Mouse (Mus musculus) limb, embryonic 11.5 days (tissue): Measurements from ENCODE around the gene Kcnip1. TPM values are rescaled to one million over a fixed set of nuclear protein-coding genes. Genes with fewer than 3 reads are reported as not detected.
A peak's percentile ranks its signal among the peaks of the same experiment; 100 is the strongest.

Source experiments
- ATAC-seq: fragments of 200-750 bp; cut with Nextera tagmentation; 2 replicates; pipeline ENCODE4 v1.8.0; 2017; ENCODE audit warnings: low read depth; ENCODE audit not compliant: insufficient number of reproducible peaks, low FRiP score, low TSS enrichment
- DNase-seq: peaks from one replicate; pipeline ENCODE4 v3.0.0-alpha.2; 2015; ENCODE audit warnings: low spot score
- H3K27ac ChIP-seq: fragments of 300-500 bp; sonication (generic); replicated peaks from 2 replicates; pipeline ENCODE4 v1.5.1; 2014; ENCODE audit warnings: low read depth, mild to moderate bottlenecking, low read length
- H3K27me3 ChIP-seq: fragments of 300-500 bp; sonication (generic); 2 replicates; pipeline ENCODE4 v1.6.1; 2014; ENCODE audit warnings: mild to moderate bottlenecking, low read length, mixed read lengths; ENCODE audit not compliant: control insufficient read depth, insufficient read depth
- H3K36me3 ChIP-seq: fragments of 300-500 bp; sonication (generic); 2 replicates; pipeline ENCODE4 v1.6.1; 2014; ENCODE audit warnings: mild to moderate bottlenecking, low read length, moderate library complexity, mixed read lengths; ENCODE audit not compliant: control insufficient read depth, insufficient read depth
- H3K4me1 ChIP-seq: fragments of 300-500 bp; sonication (generic); 2 replicates; pipeline ENCODE4 v1.6.1; 2014; ENCODE audit warnings: low read length, mixed read lengths; ENCODE audit not compliant: control insufficient read depth, insufficient read depth
- H3K4me2 ChIP-seq: fragments of 300-500 bp; sonication (generic); 2 replicates; pipeline ENCODE4 v1.6.1; 2014; ENCODE audit warnings: low read depth, mild to moderate bottlenecking, moderate library complexity; ENCODE audit not compliant: severe bottlenecking
- H3K4me3 ChIP-seq: fragments of 300-500 bp; sonication (generic); 2 replicates; pipeline ENCODE4 v1.5.1; 2014; ENCODE audit warnings: low read depth, low read length
- H3K9ac ChIP-seq: fragments of 300-500 bp; sonication (generic); 2 replicates; pipeline ENCODE4 v1.6.1; 2014; ENCODE audit warnings: mild to moderate bottlenecking, low read length
- H3K9me3 ChIP-seq: fragments of 300-500 bp; sonication (generic); 2 replicates; pipeline ENCODE4 v1.6.1; 2016; ENCODE audit warnings: low read length; ENCODE audit not compliant: control insufficient read depth
- WGBS: fragments of 180-500 bp; shearing (Covaris S2); extraction: QIAGEN DNeasy Blood & Tissue Kit; methylation state at CpG from one replicate; pipeline ENCODE4 v1.1.7; 2014; 5-methylcytosine and 5-hydroxymethylcytosine counted together
- polyA plus RNA-seq: library from polyadenylated mRNA; unstranded; fragments of >200 nt; fragmentation: Nextera tagmentation; extraction: Ambion mirVana; gene quantifications from 2 replicates; pipeline ENCODE4 v1.2.1, GENCODE M21; 2014

Kcnip1 gene
- polyA plus RNA-seq, 1 experiment from 2014 or later, result 0.80 TPM

DNA sequence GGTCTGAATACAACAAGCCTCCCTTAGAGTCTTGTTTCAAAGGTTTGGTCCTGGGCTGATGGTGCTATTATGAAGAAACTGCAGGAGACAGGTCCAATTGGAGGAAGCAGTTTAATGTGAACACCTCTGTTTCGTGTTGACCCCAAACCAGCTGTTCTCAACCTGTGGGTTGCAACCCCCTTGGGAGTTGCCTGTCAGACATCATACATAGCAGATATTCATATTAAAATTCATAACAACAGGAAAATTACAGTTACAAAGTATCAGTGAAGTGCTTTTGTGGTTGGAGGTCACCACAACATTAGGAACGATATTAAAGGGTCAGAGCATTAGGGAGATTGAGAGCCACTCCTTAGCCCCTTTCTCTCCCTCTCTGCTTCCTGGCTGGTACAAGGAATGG is 91.2 kb downstream of the Kcnip1 start:
- Histone ChIP-seq H3K4me1 (no peaks in the 10 kb centered on the region), H3K4me2 (no peak overlapping the region), H3K9me3 (no peaks in the 10 kb centered on the region), H3K9ac (no peak overlapping the region), H3K4me3 (no peak overlapping the region), H3K36me3 (no peaks in the 10 kb centered on the region), H3K27me3 (no peaks in the 10 kb centered on the region), H3K27ac (no peak overlapping the region)
- DNase-seq, result no peak
- ATAC-seq, result no peak
- WGBS, result 67% methylated on average over 2 of the region's 2 CpGs

DNA sequence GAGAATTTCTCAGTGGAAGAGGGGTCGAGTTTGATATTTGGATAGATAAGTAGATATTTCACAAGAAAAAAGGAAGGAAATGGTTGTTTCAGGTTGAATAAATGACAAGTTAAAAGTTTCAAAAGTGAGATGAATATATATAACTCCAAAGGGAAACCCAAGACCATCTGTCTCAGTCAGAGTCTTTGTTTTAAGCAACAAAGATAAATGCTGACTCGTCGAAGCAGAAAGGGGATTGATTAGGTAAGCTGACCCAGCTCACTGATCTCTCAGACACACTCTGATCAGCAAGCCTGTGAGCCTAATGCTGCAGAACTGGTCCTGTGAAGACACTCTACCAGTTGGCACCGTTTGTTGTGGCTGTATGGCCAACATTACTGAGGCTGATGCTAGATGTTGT is 101.9 kb downstream of the Kcnip1 start:
- H3K9me3 ChIP-seq, result no peaks in the 10 kb centered on the region
- H3K27me3 ChIP-seq, result no peaks in the 10 kb centered on the region
- ATAC-seq, result no peak
- 84% methylated on average over 4 of the region's 4 CpGs for WGBS
- H3K4me2 ChIP-seq, result no peak overlapping the region
- no peaks in the 10 kb centered on the region for H3K36me3 ChIP-seq
- no peak overlapping the region for H3K9ac ChIP-seq
- no peak overlapping the region for H3K4me3 ChIP-seq
- H3K4me1 ChIP-seq, result no peaks in the 10 kb centered on the region
- no peak for DNase-seq
- H3K27ac ChIP-seq, result no peak overlapping the region

DNA sequence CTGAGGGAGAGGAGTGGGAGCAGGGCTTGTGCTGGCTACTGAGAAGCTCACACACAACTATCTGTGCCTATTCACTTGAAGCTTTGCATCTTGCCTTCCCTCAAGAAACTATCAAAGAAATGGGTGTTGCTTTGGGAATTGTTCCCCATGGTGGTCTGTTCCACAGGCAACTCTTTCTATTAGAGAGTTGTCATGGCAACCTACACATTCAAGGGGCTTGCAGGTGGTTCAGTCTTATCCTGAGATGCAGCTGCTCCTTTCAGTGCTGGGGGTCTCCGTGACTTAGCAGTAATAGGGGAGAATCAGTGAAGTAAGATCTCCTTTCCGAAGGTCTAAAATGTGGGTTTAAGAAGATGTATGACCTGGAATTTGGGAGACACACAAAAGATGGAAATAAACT is 102.6 kb downstream of the Kcnip1 start:
- Histone ChIP-seq H3K27ac (no peak overlapping the region), H3K4me2 (no peak overlapping the region), H3K4me3 (no peak overlapping the region), H3K27me3 (no peaks in the 10 kb centered on the region), H3K9ac (no peak overlapping the region), H3K36me3 (no peaks in the 10 kb centered on the region), H3K4me1 (no peaks in the 10 kb centered on the region), H3K9me3 (no peaks in the 10 kb centered on the region)
- no peak for DNase-seq
- ATAC-seq, result no peak
- WGBS, result 85% methylated on average over 2 of the region's 2 CpGs

DNA sequence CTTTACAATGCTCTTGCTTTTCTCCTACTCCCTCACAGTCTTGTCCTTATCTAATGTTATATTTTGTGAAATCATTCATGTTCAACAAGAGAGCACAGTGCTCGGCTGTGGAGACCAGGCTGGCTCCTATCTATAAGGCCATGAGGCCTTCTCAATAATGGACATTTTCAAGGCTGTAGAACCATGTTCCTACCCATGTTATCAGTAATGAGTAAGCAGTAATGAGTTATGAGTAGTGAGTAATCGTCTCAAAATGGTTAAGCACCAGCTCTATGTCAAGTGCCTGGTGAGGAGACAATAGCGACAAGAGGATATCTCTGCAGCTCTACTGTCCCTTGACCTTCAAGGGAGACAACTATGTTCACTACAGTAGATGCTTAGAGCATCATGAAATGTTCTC is 105.3 kb downstream of the Kcnip1 start:
- 86% methylated on average over 3 of the region's 3 CpGs for WGBS

DNA sequence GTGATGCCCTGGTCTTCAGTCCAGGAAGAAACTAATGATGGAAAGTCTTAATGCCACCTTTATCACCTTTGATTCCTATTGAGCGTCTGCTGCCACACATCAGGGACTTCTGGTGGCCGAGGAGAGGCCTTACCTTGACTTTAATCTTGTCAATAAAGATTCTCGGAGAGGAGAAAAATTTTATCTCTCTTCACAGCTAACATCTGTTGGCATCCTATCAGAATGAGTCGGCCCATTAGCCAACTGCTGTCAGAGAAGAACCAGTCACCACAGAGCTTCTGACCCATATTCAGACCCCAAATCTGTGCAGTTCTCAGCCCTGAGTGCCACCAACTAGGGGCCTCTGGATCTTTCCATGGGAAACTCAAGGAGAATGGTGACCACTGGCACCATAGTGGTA is 107.0 kb downstream of the Kcnip1 start:
- DNase-seq (no peak), ATAC-seq (no peak)
- Histone ChIP-seq H3K4me2 (no peak overlapping the region), H3K27me3 (no peaks in the 10 kb centered on the region), H3K4me3 (no peak overlapping the region), H3K27ac (no peak overlapping the region), H3K36me3 (no peaks in the 10 kb centered on the region), H3K9me3 (no peaks in the 10 kb centered on the region), H3K9ac (no peak overlapping the region), H3K4me1 (no peaks in the 10 kb centered on the region)
- WGBS, result 85% methylated on average over 4 of the region's 4 CpGs

More for the DNA sequence above, 105.3 kb downstream of the Kcnip1 start:
- no peaks in the 10 kb centered on the region for H3K27me3 ChIP-seq
- no peak overlapping the region for H3K4me3 ChIP-seq
- DNase-seq, result no peak
- ATAC-seq, result no peak
- H3K36me3 ChIP-seq, result no peaks in the 10 kb centered on the region
- no peaks in the 10 kb centered on the region for H3K9me3 ChIP-seq
- no peak overlapping the region for H3K9ac ChIP-seq
- H3K27ac ChIP-seq, result no peak overlapping the region
- H3K4me1 ChIP-seq, result no peaks in the 10 kb centered on the region
- H3K4me2 ChIP-seq, result no peak overlapping the region

DNA sequence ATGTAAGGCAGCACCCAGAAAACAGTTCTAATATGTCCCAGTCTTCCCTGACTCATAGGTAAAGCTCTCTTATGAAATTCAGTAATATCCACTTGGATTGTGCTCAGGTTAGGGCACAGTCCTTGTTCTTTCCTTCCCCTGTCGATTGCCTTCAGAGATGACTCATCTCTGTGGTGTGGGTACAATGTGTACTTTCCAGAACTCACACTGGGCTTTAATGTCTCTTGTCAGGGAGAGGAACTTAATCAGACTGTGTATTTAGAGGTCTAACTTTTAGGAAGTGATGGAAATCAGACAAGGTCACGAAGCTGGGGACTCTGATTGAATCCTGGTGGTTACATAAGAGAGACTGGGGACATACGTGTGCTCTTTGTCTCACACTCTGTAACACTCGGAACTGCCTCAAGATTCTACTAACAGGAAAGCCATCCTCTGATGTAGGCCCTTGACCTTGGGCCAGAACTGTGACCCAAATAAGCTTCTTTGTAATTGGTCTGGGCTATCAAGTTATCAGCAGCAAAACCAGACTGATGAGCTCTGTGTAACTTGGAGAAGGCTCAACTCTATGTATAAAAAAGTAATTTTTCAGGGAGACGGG is 110.1 kb downstream of the Kcnip1 start:
- WGBS, result 79% methylated on average over 5 of the region's 5 CpGs
- no peak for ATAC-seq
- Histone ChIP-seq H3K27ac (no peak overlapping the region), H3K4me1 (no peaks in the 10 kb centered on the region), H3K27me3 (no peaks in the 10 kb centered on the region), H3K9me3 (no peaks in the 10 kb centered on the region), H3K4me3 (no peak overlapping the region), H3K9ac (no peak overlapping the region), H3K36me3 (no peaks in the 10 kb centered on the region), H3K4me2 (no peak overlapping the region)
- DNase-seq, result no peak

DNA sequence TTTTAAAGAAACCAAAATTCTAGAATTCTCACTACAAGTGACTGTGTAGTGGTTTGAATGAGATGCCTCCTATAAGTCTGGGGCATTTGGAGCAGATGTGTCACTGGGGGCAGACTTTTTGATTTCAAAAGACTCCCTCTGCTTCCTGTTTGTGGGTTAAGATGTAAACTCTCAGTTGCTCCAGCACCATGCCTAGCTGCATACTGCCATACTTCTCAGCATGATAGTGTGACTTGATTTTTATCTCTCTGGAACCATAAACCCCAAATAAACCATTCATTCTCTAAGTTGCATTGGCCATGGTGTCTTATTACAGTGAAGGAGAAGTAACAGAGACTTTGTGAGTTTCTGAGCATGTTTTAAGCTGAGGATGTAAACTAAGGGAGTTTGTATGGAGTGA is 118.0 kb downstream of the Kcnip1 start:
- no peak overlapping the region for H3K9ac ChIP-seq
- no peak overlapping the region for H3K4me3 ChIP-seq
- H3K4me1 ChIP-seq, result peaks cover 6% of the 10 kb centered on the region
- H3K4me2 ChIP-seq, result no peak overlapping the region
- DNase-seq (no peak), ATAC-seq (no peak)
- H3K9me3 ChIP-seq, result peaks cover 4% of the 10 kb centered on the region; the same call in 1 of the 2 replicates
- H3K36me3 ChIP-seq, result no peaks in the 10 kb centered on the region
- no peaks in the 10 kb centered on the region for H3K27me3 ChIP-seq
- no peak overlapping the region for H3K27ac ChIP-seq

DNA sequence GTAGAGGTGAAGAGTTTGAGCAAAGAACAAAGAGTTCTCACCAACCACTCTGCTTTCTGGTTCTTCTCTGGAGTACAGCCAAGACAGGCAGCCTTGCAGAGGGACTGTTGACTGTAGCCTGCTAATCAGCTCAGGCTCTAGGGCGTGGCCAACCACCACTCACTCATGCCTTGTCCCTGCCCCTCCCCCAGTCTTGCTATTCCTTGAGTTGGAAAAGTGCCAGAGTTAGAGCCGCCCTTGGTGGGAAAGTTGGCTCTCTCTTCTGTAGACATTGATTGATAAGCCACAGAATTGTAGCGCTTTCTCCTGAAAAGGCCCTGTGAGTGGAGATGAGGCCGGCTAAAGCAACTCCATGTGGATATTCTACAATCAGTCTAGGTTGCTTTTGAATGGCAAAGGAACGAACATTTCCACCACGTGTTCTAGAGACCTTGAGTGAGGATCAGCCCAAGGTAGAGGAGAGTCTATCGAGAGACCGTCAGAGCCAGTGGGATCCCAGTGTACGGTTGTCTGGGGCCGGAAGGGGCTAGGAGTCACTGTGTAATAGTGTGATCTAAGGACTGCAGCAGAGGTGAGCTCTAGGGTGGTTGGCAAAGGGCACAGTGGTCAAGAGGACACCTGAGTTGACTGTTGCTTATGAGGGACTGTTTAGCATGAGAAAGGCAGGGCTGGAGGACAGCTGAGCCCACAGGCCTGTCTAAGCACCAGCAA is 119.7 kb downstream of the Kcnip1 start:
- Histone ChIP-seq H3K4me2 (no peak overlapping the region), H3K9me3 (peaks cover 4% of the 10 kb centered on the region; the same call in 1 of the 2 replicates), H3K4me3 (no peak overlapping the region), H3K27ac (no peak overlapping the region), H3K27me3 (no peaks in the 10 kb centered on the region), H3K9ac (no peak overlapping the region), H3K4me1 (peaks cover 6% of the 10 kb centered on the region), H3K36me3 (no peaks in the 10 kb centered on the region)
- 56% methylated on average over 10 of the region's 10 CpGs for WGBS
- DNase-seq, result peak; percentile 47
- ATAC-seq, result no peak

DNA sequence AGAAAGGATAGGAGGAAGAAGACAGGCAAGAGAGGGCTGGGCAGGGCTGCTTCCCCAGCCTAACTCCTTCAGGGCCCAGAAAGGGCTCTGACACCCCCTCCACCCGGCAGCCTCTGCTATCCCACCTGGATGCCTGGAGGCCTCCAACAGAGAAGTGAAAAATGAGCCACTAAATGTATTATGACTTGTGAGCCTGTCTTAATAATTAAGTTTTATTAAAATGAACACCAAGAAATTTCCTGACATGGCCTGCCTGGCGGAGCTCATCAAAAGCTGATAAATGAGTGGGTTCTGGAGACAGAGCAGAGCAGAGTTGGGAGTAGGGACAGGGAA is 120.3 kb downstream of the Kcnip1 start:
- peaks cover 4% of the 10 kb centered on the region; the same call in 1 of the 2 replicates for H3K9me3 ChIP-seq
- no peak overlapping the region for H3K9ac ChIP-seq
- peaks cover 6% of the 10 kb centered on the region for H3K4me1 ChIP-seq
- H3K27ac ChIP-seq, result no peak overlapping the region
- WGBS, result 40% methylated on average over 2 of the region's 2 CpGs
- ATAC-seq (no peak), DNase-seq (no peak)
- H3K4me3 ChIP-seq, result no peak overlapping the region
- H3K27me3 ChIP-seq, result no peaks in the 10 kb centered on the region
- no peaks in the 10 kb centered on the region for H3K36me3 ChIP-seq
- H3K4me2 ChIP-seq, result no peak overlapping the region
